Mouse (Mus musculus) MEL (cell line): ENCODE measurements around the gene Arcn1.

Experiments
- BHLHE40 ChIP-seq: IDR thresholded peaks from 2 replicates; pipeline ENCODE4 v1.6.1; 2012; ENCODE audit warnings: low read depth, mild to moderate bottlenecking, inconsistent platforms, low read length, improper control_type of control experiment, borderline replicate concordance
- POLR2AphosphoS5 ChIP-seq: IDR thresholded peaks from 2 replicates; pipeline ENCODE4 v1.6.1; 2012; ENCODE audit warnings: low read depth, borderline replicate concordance, mild to moderate bottlenecking, inconsistent platforms, low read length, moderate library complexity, mixed read lengths
- ZKSCAN1 ChIP-seq: IDR thresholded peaks from 2 replicates; pipeline ENCODE4 v1.6.1; 2012; ENCODE audit warnings: low read depth, mild to moderate bottlenecking, inconsistent platforms, low read length, improper control_type of control experiment, moderate library complexity

DNA sequence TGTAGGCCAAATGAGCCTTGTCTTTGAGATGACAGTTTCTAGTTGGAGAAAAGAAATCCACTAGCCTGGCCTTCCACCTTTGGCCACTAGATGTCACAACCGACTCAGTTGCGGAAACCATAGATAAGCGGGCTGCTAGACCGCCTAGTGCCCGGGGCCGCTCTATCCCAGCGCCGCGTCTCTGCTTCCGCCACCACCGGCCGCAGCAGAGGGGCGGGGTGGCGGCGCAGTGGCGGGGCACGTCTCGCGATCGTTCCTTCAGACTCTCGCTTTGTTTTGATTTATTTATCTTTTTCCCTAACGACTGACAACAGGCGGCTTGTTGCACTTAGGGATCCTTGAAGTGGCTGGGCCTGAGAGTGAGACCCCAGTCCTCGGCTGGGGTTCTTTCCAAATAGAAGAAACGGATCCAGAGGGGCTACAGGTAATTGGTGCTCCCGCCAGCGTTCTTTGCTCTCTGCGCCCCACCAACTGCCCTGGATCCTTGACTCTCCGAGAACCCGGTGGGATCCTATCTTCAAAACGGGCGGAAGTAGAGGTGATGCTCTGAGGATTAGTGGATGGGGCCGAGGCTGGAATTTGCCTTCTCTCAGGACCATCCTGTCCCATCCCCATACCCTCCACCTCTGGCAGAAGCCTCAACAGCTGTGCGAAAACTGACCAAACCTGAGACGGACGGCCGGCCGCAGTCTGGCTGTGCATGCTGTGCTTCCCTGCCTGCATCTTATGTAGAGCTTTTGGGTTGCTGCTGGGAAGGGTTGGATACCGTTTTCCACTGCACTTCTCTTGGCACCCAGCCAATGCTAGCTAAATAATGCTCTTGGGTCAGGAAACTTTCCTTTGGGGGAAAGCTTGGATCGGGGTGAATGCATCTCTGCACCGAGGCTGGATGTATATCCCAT is 5.4 kb upstream of the Arcn1 start:
- TF ChIP-seq ZKSCAN1 (no peak), POLR2AphosphoS5 (no peak), BHLHE40 (no peak; the same call in 1 of the 2 replicates)
